Mouse (Mus musculus): ENCODE measurements at regions not wholly inside any gene's neighbourhood (a gene's known extent, or its start where the extent isn't known, plus 50 kb on each side); places are given as distances from the start of the nearest gene placed in this dataset.
"Not testable (repeated sequence)": the region's sequence is repeated elsewhere in the genome, so short reads cannot be mapped to it uniquely, and the experiment has no call there.

DNA sequence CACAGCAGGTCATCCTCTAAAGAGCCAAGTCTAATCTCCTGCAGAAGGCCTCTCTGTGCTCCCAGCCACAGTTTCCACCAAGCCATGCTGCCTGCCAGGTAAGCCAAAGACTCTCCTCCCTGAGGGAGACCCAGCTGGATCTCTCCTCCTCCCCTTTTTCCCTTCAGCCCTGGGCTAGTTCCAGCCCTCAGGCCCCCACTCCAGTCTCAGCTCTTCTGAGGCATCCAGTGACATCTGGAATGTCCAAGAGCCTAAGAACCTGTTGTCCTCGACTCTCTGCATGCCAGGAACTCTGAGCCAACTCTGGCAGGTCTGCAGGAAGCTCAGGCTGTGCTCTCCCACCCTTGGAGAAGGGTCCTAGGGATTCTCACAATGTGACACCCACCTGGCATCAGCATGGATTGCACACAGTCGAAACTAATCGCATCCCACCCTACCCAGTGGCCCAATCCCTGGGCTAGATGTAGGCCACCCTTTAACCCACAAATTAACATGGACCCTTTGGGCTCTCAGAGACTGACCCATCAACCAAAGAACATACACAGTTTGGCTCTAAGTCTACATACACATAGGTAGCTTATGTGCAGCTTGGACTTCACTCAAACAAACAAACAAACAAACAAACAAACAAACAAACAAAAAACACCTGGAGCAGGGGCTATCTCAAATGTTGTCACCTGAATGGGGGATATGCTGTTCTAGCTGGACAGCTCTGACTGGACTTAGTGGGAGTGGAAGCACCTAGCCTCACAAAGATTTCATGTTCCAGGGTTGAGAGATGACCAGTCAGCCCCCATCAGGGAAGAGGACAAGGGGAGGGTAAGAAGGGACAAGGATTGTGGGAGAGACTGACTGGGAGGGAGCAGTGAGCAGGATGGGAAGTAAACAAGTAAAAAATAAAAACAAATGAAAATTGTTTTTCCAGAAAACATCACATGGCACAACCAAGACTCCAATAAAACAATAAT lies 57.9 kb upstream of the Zfp709 start:
- DNase-seq, result not testable (repeated sequence)

DNA sequence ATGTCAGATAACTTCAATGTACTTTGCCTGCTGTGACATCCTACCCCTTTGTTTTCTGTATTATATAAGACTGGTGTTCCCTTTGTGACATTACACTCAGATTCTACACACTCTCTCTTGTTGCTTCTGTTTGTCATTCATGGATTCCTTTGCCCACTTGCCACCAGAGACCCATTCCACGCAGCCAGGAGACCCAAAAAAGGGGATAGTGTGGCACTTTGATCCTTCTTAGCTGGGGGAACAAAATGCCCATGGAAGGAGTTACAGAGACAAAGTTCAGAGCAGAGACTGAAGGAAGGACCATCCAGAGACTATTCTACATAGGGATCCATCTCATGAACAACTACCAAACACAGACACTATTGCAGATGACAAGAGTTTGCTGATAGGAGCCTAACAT lies 59.1 kb upstream of the Zfp709 start:
- not testable (repeated sequence) for DNase-seq

DNA sequence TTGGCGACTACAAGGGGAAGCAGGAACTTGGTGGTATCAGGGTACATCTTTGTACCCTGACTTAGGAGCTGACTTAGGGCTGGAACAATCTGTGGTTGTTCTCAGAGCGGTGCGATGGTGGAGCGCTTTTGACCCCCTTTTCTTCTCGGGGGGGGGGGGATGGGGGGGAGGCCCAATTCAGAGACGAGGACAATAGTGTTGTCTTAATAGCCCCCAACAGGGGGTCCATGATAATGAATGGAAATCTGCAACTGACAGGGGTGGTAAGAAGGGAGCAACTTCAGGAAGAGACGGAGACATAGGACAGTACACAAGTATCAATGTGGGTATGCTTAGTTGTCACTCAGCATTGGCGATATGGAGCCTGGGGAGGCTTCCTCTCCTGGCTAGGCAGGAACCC lies 61.9 kb upstream of the Zfp709 start:
- DNase-seq, result not testable (repeated sequence)

DNA sequence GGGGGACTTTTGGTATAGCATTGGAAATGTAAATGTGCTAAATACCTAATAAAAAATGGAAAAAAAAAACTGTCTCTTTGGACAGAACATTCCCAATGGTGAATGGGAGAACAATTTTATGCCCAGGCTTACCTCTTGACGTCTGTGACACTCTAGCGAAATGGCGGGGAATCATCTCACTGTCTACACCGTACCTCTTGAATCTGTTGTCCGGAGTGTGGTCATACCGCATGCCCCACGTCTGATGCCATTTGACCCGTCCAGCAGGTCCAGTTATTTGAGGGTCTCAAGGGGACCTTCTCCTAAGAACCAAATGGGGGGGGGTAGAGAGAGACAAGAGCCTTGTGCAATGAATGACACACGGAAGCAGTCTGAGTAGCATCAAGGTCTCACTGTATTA lies 62.4 kb upstream of the Zfp709 start:
- DNase-seq, result not testable (repeated sequence)

DNA sequence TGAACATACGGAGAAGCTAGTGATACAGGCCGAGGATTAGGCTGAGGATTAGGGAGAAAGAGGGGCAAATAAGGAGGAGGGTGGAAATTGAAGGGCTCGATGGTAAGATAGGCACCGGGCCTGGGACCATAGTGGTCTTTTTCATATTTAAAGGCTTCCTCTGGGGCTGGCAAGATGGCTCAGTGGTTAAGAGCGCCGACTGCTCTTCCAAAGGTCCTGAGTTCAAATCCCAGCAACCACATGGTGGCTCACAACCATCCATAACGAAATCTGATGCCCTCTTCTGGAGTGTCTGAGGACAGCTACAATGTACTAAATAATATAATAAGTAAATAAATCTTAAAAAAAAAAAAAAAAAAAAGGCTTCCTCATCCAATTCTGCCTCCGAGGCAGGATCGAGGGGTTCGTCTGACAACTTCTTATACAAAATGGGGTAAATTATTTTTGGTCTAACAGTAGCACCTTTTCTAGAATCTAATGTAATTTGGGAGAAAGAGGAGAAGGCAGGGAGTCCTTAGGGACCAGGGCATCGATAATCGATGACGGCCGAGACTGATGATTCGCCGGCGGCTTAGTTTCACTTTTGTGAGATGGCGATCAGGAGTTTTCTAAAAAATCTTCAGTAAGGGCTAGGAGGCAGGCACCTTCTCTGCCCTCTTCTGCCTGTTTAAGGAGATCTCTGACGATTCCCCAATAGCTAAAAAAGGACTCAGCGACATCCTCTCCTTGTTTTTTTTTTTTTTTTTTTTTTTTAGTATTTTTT lies 65.4 kb upstream of the Zfp709 start:
- not testable (repeated sequence) for DNase-seq

DNA sequence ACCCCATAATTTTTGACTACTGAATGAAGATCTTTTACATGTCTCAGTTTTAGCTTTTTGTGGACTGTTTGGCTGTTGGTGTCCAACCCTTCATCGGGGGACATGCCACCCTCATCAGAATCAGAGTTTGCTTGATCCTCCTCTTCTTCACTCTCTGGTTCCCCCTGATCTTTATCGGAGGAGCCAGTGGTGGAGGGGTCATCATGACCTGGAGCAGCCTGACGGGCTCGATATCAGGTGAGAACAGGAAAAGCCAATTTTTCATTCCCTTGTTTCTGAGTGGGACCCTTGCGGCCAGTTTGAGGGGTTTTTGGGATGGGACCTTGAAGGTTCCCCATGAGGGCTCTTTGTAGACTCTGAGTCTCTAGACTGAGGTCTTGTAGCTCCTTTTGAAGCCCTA lies 66.0 kb upstream of the Zfp709 start:
- DNase-seq, result not testable (repeated sequence)

DNA sequence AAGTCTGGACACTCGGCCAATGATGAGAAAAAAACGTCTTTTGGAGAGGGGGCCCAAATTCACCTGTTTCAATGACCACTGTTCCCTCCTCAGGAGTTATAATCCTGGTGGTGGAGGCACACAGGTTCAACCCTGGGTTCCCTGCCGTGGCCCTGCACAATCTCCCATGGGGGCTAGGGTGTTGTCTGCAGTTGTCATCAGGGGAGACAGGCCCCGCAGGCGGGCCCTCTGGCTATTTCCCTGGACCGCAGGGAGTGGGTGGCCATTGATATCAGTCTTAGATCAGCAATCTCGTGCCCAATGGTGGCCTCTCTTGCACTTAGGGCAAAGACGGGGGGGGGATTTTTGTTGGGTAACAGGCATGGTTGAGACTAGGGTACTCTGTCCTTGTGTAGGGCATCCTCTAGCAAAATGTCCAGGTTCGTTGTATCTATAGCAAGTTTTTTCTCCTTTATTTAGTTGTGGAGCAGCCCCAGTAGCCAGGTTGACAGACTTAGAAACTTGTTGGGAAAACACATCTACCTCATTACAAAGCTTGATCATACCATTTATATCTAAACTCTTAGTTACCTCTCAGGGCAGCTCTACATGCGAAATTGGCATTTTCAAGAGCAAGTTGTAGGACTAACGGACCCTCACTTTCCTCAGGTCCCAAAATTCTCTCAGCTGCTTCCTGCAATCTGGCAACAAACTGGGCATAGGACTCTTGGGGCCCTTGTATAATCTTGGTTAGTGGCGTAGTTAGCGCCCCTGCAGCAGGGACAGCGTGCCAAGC lies 66.9 kb upstream of the Zfp709 start:
- DNase-seq, result not testable (repeated sequence)

DNA sequence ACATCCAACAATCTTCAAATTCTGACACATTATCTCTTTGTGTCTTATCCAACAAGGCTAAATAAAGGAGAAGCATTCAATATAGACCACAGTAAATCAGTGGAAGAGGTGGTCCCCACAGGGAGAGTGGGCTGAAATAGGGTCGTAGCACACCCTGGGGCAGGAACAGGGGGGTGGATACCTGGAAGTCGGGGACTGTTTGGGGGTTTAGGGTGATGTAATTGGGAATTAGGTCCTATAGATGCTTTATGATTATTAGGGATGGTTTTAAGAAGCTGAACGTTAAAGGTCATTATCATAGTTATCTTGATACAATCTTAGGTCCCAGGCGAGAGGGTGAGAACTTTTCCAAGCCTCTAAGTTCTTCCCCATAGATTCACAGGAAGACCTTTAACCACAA lies 67.9 kb upstream of the Zfp709 start:
- DNase-seq, result not testable (repeated sequence)

DNA sequence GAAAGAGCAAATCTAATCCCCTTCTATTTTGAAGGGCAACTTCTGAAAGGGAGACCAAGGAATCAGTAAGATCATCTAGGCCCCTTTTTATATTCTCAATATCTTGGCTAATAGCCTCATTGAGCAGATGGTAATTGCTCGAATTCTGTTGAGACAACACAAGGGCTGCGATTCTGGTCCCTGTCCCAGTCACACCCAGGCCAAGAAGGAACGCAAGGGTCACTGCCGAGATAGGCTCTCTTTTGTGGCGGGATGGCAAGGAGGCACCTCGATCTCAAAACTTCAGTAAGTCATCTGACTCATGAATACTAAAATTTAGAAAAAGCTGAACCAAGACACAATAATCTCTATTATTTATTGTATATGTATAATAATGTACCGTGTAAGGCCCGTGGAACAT lies 68.6 kb upstream of the Zfp709 start:
- DNase-seq, result not testable (repeated sequence)

DNA sequence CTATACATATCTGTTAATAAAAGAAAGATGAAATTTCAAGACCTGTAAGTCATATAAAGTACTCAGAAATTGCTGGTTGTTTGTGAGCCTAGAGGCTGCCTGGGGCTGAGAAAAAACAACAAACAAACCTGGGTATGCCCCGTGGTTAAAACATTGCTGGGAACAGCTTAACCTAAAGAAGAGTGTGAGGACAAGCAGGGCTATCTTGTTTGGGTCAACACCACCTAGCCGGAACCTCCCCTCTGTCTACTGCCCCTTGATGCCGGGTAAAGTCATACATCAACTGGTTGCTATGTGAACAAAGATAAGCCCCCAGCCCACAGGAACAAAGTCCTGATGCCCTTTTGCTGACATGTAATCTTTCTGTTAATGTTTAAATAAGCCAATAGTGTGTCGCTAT lies 74.0 kb upstream of the Zfp709 start:
- DNase-seq, result not testable (repeated sequence)

DNA sequence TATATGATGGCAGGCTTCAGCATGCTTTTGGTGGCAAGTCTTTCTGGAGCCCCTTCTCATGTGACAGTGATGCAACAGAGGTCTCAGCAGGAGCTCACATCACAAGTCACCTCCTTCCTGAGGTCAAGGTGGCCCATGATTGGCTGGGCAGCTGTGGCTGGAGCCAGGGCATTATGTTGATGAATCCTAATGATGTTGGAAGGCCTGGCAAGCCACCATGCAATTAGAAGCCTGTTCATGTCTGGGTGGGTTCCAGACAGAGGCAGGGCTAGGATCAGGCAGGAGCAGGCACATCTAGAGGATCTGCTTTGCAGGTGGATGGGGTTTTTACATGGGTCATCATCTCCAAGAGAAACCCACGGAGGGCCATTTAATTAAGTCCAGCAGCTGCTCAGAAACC lies 77.2 kb upstream of the Zfp709 start:
- DNase-seq, result not testable (repeated sequence)

DNA sequence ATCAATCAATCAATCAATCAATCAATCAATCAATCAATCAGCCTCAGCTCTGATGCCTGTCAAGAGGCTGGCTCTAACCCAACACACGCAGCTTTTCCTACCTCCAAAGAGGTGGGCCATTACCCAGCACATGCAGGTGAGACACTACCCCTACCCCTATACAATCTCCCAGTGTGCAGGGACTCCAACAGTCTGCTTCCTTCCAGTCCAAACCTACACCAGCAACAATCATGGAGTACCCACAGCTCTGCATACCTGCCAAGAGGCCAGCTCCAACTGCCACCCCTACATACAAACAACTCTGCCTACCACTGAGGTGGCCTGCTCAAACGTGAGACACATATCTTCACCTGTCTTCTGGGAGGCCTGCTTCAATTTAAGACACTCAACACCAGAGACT lies 76.7 kb upstream of the Fcho1 start:
- DNase-seq, result not testable (repeated sequence)

DNA sequence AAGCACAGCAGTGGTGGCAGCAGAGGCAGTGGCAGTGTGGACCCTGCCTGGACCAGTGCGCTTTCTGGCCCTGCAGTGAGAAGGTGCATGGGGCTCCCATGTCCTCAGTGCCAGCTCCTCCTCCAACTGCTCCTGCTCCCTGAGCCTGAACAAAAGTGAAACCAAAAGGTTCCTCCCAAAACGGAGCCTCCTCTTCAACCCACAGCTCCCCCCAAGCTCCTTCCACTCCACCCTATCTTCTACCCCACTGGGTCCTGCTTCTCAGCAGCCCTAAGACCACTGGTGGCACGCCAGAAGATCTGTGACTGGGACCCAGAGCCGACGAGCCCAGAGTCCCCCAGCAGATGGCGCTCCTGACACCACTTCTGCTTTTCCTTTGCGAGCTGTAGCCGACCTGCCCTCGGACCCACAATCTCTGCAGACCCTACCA lies 63.5 kb upstream of the Fcho1 start:
- peak; percentile 15 to 30 for DNase-seq

DNA sequence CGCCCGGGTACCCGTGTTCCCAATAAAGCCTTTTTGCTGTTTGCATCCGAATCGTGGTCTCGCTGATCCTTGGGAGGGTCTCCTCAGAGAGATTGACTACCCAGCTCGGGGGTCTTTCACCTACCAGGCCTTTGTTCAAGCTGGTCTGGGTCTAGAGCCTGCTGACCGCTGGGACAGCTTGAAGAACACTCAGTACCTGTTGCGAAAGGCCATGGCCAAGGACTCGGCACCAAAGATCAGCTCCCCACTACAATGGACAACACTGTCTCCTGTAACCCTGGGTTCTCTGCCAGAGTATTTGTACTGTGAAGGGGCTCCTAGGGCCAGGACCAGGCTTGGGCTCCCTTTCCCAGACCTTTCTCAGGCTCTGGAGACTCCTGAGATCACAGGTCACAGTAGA lies 55.1 kb upstream of the Fcho1 start:
- DNase-seq, result not testable (repeated sequence)

DNA sequence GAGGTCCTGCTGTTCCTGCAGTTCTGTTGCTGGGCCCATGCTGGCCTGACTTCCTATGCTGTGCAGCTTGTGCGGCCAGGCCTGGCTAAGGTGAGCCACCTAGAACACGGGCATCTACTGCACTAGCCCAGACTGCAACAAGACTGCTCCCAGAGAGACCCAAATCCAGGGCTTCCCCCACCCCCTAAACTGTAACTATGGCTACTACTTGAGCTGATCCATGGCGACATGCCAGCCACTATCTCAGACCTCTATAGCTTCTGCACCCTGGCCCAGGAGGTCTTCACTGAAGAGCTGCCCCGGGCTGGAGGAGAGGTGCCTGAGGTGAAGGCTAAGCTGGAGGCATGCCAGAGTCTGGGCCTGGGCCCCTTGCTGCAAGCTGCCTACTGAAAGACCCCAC lies 54.3 kb upstream of the Fcho1 start:
- not testable (repeated sequence) for DNase-seq

DNA sequence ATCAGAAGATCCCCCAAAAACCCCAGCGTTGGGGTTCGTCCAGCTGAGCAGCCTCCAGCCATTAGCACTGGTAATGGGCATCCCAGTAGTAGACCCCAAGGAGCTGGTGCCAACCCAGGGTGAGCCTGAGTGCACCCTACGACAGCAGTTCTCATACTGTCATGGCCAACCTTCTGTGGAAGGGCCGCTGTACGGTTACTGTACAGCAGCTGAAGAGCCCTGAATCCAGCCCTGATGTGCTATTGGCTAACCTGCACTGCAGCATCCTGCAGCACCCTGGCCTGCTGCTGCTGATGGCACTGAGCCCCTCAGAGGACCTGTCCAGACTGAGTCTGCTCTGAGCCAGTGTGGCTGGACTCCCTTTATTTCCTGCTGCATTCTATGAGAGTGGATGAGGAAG lies 53.9 kb upstream of the Fcho1 start:
- DNase-seq, result not testable (repeated sequence)

DNA sequence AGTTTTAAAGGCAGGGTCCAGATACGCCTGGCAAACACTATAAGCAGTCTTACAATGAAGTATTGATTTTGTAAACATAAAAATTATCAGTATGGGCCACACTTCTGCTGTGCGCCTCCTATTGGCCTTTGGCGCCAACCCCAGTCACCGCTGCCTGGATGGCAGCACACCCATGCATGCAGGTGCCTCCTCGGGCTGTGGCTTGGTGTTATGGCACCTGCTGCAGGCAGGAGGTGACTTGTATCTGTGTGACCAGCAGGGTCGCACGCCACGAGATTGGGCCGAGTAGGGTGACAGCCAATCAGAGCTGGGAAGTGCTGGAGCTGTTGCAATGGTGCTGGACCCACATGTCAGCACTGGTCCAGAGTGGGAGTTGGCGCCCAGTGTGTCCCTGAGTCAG lies 53.4 kb upstream of the Fcho1 start:
- DNase-seq, result no peak

Measured in cerebellum, postnatal 14 days (tissue).